Mouse (Mus musculus) heart, adult 2 months (tissue): ENCODE measurements around the gene Cyp2a5.

Source experiments
- CTCF ChIP-seq: fragments of 200-600 bp; IDR thresholded peaks from 2 replicates; pipeline ENCODE4 v1.8.1; 2022; ENCODE audit warnings: antibody characterized with exemption, mild to moderate bottlenecking, moderate library complexity
- POLR2A ChIP-seq: fragments of 200-500 bp; IDR thresholded peaks from 2 replicates; pipeline ENCODE4 v1.6.1; 2011; ENCODE audit warnings: mild to moderate bottlenecking, low read depth, low read length, control low read depth; ENCODE audit not compliant: insufficient read depth

GRCm38 (mm10) chr7:26800996-26801395 is 34.1 kb upstream of the Cyp2a5 start:
- TF ChIP-seq CTCF (no peak), POLR2A (no peak)
